Mouse (Mus musculus) testis, adult 2 months (tissue): ENCODE measurements at regions not wholly inside any gene's neighbourhood (a gene's known extent, or its start where the extent isn't known, plus 50 kb on each side); places are given as distances from the start of the nearest gene placed in this dataset.

Source experiments
- H3K27ac ChIP-seq: fragments of 200-500 bp; 2 replicates; pipeline ENCODE4 v1.5.1; 2012; ENCODE audit warnings: low read depth, low read length; ENCODE audit not compliant: control insufficient read depth, insufficient read depth
- H3K27me3 ChIP-seq: fragments of 200-500 bp; 2 replicates; pipeline ENCODE4 v1.6.1; 2012; ENCODE audit warnings: mild to moderate bottlenecking, low read length, moderate library complexity; ENCODE audit not compliant: control insufficient read depth, insufficient read depth
- H3K36me3 ChIP-seq: fragments of 200-500 bp; 2 replicates; pipeline ENCODE4 v1.6.1; 2012; ENCODE audit warnings: mild to moderate bottlenecking, low read length; ENCODE audit not compliant: control insufficient read depth, insufficient read depth
- H3K4me1 ChIP-seq: fragments of 200-500 bp; 2 replicates; pipeline ENCODE4 v1.6.1; 2012; ENCODE audit warnings: low read length; ENCODE audit not compliant: control insufficient read depth, insufficient read depth
- H3K4me3 ChIP-seq: fragments of 200-500 bp; 2 replicates; pipeline ENCODE4 v1.5.1; 2012; ENCODE audit warnings: low read depth, mild to moderate bottlenecking, low read length, moderate library complexity, mixed read lengths; ENCODE audit not compliant: control insufficient read depth
- CTCF ChIP-seq: fragments of 200-500 bp; IDR thresholded peaks from 2 replicates; pipeline ENCODE4 v1.5.1; 2012; ENCODE audit warnings: low read depth, mild to moderate bottlenecking, inconsistent platforms, low read length, moderate library complexity; ENCODE audit not compliant: control insufficient read depth, insufficient read depth, insufficient replicate concordance
- POLR2A ChIP-seq: fragments of 200-500 bp; IDR thresholded peaks from 2 replicates; pipeline ENCODE4 v1.6.1; 2012; ENCODE audit warnings: low read depth, mild to moderate bottlenecking, inconsistent platforms, low read length, moderate library complexity; ENCODE audit not compliant: control insufficient read depth

GRCm38 (mm10) chr3:17825254-17825890 is 122.8 kb upstream of the Cypt12 start:
- Histone ChIP-seq H3K4me1 (no peaks in the 10 kb centered on the region), H3K4me3 (no peak overlapping the region), H3K27ac (no peak overlapping the region), H3K27me3 (no peaks in the 10 kb centered on the region), H3K36me3 (no peaks in the 10 kb centered on the region)
- TF ChIP-seq POLR2A (no peak), CTCF (no peak)

GRCm38 (mm10) chr3:17834706-17835105 is 113.5 kb upstream of the Cypt12 start:
- Histone ChIP-seq H3K4me3 (no peak overlapping the region), H3K36me3 (no peaks in the 10 kb centered on the region), H3K4me1 (no peaks in the 10 kb centered on the region), H3K27me3 (no peaks in the 10 kb centered on the region), H3K27ac (no peak overlapping the region)
- TF ChIP-seq CTCF, result peak; percentile 27; the same call in 1 of the 2 replicates
- no peak for TF ChIP-seq POLR2A

GRCm38 (mm10) chr3:17847609-17848008 is 100.6 kb upstream of the Cypt12 start:
- TF ChIP-seq POLR2A, result no peak
- TF ChIP-seq CTCF, result no peak
- Histone ChIP-seq H3K27ac (no peak overlapping the region), H3K4me3 (no peak overlapping the region), H3K4me1 (no peaks in the 10 kb centered on the region), H3K27me3 (no peaks in the 10 kb centered on the region), H3K36me3 (no peaks in the 10 kb centered on the region)

- H3K27me3 ChIP-seq, result no peaks in the 10 kb centered on the region
- no peaks in the 10 kb centered on the region for H3K4me1 ChIP-seq
- H3K4me3 ChIP-seq, result no peak overlapping the region
- no peaks in the 10 kb centered on the region for H3K36me3 ChIP-seq
- TF ChIP-seq POLR2A, result no peak
- peak; percentile 36; the same call in 1 of the 2 replicates for TF ChIP-seq CTCF
- H3K27ac ChIP-seq, result no peak overlapping the region
Observed at GRCm38 (mm10) chr3:17848181-17848580, 100.0 kb upstream of the Cypt12 start.

GRCm38 (mm10) chr3:17862367-17862766 is 85.8 kb upstream of the Cypt12 start:
- Histone ChIP-seq H3K4me3 (no peak overlapping the region), H3K36me3 (no peaks in the 10 kb centered on the region), H3K27ac (no peak overlapping the region), H3K4me1 (no peaks in the 10 kb centered on the region), H3K27me3 (no peaks in the 10 kb centered on the region)
- TF ChIP-seq CTCF, result no peak
- TF ChIP-seq POLR2A, result no peak

- Histone ChIP-seq H3K36me3 (no peaks in the 10 kb centered on the region), H3K4me1 (no peaks in the 10 kb centered on the region), H3K27ac (no peak overlapping the region), H3K27me3 (no peaks in the 10 kb centered on the region), H3K4me3 (no peak overlapping the region)
- TF ChIP-seq POLR2A (no peak), CTCF (no peak)
Observed at GRCm38 (mm10) chr3:17865112-17865511, 83.1 kb upstream of the Cypt12 start.

- no peak overlapping the region for H3K27ac ChIP-seq
- H3K27me3 ChIP-seq, result no peaks in the 10 kb centered on the region
- H3K4me1 ChIP-seq, result no peaks in the 10 kb centered on the region
- TF ChIP-seq POLR2A (no peak), CTCF (no peak)
- H3K4me3 ChIP-seq, result no peak overlapping the region
- H3K36me3 ChIP-seq, result no peaks in the 10 kb centered on the region
Observed at GRCm38 (mm10) chr3:17870895-17871482, 77.2 kb upstream of the Cypt12 start.
